Mouse (Mus musculus): Measurements from ENCODE around the gene Nudt17. TPM values are rescaled to one million over a fixed set of nuclear protein-coding genes. Genes with fewer than 3 reads are reported as not detected.
"Not testable (repeated sequence)": the region's sequence is repeated elsewhere in the genome, so short reads cannot be mapped to it uniquely, and the experiment has no call there.

The Nudt17 gene
- polyA plus RNA-seq, 2 experiments from 2014 or later: 1.1 to 1.4 TPM

DNA sequence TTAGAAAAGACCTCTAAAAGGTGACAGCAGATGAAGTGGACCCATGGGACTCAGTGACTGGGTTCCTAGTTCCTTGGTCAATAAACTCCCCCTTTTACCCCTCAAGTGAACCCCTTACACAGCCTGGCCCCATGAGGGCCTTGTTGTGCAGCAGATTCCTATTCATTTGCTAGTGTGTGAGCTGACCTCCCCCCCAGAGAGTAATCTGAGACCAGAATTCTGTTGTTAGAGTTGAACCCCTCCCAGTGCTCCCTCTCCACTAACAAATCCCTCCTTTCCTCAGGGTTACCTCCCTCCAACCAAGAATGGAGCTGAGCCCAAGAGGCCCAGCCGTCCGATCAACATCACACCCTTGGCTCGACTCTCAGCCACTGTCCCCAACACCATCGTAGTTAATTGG lies 7.4 kb downstream of the Nudt17 start:
- no peak for ATAC-seq

DNA sequence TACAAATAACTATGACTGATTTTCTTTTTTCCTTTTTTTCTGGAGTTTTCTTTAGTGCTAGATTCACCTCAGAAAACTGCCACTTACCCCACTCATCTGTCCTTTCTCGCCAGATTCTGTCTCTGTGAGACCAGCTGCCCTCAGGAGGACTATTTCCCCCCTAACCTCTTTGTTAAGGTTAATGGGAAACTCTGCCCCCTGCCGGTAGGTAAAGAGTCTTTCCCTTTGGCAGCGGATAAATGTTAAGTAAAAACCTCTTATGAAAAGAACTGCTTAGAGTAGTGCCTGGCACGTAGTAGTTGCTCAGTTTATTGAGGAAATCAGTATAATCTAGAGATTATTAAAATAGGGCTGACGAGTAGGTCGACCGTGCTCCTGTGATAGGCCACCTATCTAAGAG lies 8.0 kb downstream of the Nudt17 start:
- no peak for ATAC-seq

DNA sequence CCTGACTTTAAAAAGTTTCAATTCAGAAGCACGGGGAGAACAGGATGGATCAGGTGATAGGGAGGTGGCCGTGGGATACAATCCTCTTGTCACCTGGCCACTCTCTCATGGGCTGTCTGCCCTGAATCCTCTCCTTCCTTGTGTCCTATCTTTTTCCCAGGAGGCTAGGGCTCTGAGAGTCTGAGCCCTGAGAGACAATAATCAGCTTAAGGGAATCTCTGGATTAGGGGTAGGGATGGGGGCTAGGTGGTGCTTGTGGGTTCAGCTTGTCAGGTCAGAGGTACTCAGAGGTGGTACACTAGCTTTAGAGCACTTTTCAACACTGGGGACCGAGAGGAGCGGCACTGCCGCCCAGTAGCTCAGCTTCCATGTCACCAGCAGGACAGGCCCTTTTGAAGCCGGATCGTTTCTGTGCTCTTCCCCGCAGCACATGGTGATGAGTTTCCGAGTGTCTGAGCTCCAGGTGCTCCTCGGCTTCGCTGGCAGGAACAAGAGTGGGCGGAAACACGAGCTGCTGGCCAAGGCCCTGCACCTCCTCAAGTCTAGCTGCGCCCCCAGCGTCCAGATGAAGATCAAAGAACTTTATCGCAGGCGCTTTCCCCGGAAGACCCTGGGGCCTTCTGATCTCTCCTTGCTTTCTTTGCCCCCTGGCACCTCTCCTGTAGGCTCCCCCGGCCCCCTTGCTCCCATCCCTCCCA lies 9.2 kb downstream of the Nudt17 start:
- ATAC-seq: no peak

DNA sequence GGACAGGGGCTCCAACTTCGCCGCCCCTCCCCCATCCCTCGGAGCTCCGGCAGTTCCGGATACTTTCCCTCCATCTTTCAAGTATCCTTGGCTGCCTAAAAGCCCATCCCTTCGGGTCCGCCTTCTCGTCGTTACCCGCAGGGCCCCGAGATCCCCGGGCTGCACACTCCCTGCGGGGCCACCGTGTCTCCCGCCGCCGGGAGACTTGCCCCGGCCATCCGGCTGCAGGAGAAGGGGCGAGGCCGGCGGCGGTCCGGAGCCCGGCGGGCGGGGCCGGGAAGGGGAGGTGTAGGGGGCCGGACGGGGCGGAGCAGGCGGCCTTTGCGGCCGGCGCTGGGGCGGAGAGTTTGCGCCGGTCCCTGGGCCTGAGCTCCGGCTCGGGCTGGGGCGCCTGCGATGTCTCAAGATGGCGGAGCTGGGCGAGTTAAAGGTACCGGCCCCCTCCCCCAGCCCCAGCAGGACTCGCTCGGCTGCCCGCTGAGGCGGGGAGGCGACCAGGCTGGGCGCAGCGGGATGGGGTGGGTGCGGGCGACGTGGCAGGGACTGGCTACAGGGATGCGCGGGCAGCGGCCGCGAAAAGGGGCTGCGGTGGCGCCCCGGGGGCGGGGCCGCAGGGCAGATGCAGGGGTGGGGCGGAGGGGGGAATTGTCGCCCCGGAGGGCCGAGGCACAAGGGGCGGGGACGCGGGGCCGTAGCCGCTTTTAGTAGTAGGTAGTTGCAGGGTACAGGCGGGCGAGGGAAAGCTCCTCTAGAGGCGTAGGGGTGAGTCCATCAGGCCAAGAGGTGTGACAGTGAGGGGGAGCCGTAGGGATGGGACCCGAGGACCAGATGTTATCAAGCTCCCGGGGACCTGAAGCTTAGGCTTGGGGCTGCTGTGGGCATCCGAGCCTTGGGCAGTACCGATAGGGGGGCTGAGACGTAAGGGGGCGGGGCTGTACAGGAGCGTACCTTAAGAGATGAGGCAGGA lies 11.3 kb downstream of the Nudt17 start:
- peak; percentile 69 for ATAC-seq

DNA sequence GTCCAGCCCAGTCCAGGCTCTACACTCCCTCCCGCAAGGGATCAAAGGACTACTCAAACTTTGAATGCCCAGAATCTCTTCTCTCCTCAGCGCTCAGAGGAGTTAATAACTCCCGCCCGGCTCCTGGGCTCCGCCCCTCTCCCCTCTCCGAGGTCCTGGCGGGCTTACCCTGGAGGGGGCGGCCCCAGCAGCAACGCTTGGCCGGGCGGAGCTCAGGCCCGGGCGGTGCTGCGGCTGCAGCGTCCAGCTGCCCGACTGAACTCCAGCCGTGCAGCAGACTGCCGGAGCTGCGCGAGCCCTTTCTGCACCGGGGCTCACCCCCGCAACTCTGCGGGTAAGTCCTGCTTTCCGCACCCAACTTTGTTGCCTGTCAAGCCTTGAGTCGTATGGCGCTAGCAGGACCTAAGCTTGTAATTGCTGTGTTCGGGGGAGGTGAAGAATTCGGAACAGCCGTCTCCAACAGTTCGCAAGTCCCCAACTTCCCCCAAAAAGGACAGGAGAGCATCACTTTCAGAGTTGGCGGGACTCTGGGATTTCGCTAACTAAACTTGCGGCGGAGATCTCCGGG lies 12.1 kb downstream of the Nudt17 start, which contains the start of gene Pias3:
Pias3 (plus strand) TSS at position 187 of the 568 bp plus-strand sequence.
- peak; percentile 31 for ATAC-seq

DNA sequence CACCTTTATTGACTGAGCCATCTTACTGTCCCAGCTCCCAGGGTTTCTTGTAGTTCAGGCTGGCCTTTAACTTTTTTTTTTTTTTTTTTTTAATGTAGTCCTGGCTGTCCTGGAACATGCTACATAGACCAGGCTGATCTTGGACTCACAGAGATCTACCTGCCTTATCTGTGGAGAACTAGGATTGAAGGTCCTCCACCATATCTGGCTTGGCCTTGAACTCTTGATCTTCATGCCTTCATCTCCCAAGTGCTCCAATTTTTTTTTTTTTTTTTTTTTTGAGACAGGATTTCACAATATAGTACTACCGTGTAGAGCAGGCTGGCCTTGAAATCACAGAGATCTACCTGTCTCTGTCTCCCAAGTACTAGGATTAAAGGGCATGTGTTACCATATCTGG lies 14.8 kb downstream of the Nudt17 start:
- ATAC-seq: no peak

DNA sequence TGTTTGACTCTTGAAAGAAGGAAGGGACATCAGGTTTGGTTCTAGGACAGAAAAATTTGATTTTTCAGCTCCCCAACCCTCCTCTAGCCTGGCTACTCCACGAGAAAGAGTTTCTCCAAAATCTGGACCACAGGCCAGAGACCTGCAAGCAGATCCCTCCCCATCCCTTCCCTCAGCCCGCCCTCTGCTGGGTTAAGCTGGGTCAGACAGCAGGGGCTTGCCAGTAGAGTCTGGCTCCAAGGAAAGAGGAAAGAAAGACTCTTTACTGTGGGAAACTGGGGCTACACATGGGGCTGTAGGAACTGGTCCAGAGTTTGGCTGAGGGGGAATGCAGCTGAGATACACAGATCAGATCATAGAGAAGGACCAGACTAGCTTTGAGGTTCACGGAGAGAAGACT lies 15.9 kb downstream of the Nudt17 start:
- no peak for ATAC-seq

DNA sequence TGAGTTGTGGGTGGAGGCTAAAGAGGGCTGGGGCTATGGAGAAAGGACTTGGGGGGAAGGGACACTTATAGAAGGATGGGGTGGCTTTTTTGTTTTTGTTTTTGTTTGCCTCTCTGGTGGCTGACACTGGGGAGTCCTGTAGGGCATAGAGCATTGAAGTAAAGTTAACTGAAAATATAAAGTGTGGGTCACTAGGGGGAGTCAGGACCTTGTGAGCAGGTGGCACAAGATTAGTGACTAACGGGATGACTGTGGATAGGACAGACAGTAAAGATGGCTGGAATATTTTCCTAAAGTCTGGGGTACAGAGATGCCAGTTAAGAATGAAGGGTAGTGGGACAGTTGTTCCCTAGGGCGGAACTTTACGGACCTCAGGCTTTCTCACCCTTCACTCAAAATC lies 18.1 kb downstream of the Nudt17 start:
- ATAC-seq: no peak

DNA sequence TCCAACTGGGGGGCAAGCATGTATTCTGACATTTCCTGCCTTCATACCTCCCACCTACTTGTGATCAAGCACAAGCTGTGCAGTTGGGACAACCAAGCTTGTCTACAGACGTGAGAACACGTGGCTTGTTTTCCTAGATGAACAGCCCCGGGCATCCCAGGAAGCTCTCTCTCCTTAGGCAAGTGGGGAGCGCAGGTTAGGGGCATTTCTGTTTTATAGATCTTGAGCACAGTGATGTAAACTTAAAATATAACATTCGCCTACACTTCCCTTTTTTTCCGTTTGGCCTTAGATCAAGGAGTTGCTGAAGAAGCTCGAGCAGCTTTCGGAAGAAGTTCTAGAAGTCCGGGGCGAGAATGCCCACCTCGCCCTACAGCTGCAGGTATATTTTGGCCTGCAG lies 19.5 kb downstream of the Nudt17 start:
- no peak for ATAC-seq

DNA sequence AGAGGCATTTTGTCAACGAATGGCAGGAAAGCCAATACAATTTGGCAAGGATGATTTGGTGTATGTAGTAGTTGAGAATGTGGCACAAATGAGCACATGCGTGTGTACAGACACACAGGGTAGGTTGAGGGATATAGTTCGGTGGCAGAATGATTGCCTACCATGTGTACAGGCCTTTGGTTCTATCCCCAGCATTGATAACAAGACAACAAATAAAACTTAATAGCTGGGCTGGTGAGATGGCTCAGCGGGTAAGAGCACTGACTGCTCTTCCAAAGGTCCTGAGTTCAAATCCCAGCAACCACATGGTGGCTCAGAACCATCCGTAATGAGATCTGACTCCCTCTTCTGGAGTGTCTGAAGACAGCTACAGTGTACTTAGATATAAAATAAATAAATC lies 22.3 kb downstream of the Nudt17 start:
- ATAC-seq: not testable (repeated sequence)

DNA sequence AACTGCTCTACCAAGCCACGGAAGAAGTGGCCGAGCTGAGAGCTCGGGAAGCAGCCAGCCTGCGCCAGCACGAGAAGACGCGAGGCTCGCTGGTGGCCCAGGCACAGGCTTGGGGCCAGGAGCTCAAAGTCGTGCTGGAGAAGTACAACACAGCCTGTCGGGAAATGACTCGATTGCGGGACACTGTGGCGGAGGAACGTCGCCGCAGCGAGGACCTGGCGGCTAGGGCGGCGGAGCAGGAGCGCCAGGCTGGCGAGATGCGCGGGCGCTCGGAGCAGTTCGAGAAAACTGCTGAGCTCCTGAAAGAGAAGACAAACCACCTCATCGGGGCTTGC lies 23.6 kb downstream of the Nudt17 start:
- no peak for ATAC-seq

DNA sequence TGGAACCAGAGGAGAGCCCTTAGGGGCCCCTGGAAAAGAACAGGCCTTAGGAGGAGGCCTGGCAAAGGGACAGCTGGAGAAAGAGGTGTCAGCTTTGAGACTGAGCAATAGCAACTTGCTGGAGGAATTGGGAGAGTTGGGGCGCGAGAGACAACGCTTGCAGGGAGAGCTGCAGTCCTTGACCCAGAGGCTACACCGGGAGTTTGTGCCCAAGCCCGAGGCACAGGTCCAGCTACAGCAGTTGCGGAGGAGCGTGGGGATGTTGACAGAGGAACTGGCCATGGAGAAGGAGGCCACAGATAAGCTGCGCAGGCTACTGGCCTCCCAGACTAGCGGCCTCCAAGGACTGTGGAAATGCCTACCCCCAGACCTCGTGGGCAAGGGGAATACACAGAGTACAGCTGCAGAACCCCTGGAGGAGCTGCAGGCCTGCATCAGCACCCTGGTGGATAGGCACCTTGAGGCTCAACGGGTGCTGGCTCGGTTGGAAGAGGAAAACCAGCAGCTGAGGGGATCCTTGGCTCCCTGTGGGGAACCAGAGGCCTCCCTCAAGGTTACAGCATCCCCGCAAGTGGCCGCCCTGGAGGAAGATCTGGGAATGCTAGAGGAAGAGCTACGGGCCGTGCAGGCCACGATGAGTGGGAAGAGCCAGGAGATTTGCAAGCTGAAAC lies 24.1 kb downstream of the Nudt17 start:
- no peak for ATAC-seq

DNA sequence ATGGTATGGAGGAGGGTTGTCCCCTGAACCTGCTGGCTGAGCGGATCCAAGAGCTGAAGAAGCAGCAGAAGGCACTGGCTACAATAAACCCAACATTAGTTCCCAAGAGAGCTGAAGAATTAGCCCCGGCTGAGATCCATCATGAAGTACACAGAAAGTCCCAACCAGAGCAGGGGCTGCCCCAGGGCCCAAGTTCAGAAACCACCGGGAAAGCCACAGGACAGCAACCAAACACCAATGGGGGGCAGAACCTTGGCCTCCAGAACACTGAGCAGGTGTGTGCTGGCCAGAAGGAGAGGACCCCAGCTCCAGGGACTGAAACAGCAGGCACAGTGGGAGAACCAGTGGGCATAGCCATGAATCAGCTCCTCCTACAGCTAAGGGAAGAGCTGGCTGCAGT lies 24.9 kb downstream of the Nudt17 start:
- ATAC-seq: no peak

DNA sequence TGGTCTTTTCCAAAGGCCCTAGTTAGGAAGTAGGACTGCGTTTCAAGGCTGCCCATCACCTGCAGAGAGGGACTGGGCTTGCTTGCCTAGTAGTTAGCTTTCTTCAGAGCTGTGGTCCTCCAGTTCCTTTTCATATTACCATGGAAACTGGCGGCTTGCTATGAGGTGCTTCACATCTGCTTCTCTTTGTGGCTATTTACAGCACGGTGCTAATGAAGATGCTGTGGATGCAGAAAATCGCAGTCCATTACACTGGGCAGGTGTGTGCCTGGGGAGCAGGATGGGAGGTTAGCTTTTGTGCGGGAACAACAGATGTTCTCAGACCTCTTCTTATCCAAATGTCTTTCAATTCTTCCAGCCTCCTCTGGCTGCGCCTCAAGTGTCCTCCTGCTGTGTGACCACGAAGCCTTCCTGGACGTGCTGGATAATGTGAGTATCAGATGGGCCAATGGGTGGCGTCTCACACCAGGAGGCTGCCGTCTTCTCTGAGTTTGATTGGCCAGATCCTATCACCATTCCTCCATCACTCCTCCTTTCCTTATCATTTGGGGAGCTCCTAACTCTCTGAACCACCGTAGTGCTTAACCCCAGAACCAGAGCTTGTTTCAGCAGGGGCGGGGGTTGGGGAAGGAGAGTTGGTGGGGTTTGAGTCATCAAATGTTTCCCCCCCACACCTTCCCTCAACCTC lies 27.9 kb downstream of the Nudt17 start:
- no peak for ATAC-seq

DNA sequence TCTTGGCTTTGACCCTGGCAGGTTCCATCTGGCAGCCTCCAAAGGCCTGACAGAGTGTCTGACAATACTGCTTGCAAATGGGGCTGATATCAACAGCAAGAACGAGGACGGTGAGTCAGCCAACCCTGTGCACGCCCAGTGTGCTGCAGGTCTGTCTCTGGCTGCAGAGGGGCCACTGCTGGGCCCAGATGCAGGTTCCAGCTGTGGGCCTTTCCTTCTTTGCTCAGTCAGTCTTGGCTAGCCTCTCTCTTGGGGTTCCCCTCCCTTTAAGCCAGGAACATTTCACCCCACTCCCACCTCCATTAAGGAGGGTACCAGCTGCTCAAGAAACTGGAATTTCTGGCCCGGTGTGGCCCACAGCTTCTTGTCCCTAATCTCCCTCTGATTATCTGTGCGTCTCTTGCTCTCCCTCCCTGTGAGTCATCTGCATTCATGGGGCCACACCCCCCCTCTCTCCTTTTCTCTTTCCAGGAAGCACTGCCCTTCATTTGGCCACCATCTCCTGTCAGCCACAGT lies 29.1 kb downstream of the Nudt17 start:
- no peak for ATAC-seq

DNA sequence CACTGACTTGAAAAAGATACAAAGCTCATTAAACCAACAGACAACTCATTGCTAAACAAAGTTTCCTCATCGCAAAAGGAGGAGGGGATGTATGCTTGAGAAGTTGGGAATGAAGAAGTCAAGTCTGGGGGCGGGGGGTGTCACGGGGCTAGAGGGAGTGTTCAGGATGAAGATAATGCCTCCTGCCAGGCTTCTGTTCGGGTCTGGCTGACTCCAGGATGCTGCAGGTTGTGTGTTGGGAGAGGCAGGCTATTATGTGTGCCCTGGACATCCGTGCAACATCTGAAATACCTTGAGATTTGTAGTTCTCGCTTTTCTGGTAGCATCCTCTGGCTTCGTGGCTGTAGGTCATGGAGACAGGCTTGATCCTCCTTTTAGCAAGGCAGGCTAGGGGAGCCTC lies 29.9 kb downstream of the Nudt17 start:
- ATAC-seq: no peak

DNA sequence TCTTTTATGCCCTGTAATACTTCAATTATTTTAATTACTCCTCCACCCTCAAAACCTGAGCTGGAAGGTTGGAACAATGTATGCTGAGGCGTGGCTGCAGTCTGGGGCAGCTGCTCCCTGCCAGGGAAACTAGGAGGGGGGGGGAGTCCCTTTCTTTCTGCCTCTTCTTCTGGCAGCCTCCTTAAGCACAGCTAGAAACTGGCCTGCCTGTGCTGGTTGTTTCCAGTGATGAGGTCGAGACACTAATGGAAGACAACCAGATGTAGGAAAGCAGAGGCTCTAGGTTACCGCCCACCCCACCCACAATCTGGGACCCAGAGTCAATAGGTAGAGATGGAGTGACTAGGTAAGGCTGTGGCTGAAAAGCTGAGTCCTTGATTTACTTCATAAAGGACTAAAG lies 32.7 kb downstream of the Nudt17 start:
- peak; percentile 43 for ATAC-seq

DNA sequence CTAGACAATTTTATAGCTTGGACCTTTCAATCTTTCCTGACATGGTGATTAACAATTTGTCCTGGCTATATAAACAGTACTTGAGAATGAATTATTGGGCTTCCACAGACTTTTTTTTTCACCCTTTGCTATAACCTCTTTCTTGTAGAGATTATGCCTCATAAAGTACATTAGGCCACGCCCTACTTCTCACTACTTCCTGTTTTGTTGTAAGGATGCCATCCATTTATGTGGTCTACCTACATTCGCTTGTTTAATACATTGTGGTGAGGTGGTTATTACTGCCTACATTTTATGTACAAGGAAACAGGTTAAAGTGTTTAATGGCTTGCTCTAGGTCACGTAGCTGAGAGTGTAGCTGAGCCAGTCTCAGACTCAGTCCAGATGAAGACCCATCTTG lies 33.2 kb downstream of the Nudt17 start:
- peak; percentile 79 for ATAC-seq

DNA sequence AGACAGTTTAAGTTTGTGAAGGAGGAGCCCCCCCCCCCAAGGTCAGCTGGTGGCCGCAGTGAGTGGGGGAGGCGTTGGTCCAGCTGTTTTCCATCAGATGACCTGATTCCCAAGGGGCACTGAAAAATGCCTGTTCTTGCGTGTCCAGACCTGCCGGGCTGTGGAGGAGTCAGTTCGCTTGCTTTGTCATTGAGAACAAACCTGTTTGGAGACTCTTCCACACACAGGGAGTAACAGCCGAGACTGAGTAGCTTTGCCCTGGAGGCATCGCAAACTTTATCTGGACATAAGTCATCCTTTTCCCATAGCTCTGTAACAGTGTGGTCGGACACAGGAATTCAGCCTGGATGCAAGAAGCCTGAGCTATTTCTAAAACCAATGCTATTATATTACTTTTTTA lies 33.9 kb downstream of the Nudt17 start:
- ATAC-seq: no peak

DNA sequence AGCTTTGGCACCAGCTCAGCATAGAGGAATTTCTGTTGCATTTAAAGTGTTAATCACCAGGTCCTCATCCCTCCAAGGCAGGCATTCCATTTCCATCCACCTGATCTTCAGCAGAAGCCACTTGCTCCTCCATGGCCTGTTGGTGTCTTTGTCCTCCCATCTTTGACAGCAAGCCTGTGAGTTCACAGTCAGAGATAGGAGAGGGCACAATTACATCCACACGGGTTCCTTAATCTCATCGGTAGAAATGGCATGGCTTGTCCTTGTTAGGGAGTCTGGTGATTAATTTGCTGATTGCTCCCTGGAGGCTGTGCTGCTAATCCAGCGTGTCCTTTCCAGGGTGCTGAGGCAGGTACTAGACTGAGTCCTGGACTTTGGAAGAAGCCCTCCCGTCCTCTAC lies 34.8 kb downstream of the Nudt17 start:
- no peak for ATAC-seq

DNA sequence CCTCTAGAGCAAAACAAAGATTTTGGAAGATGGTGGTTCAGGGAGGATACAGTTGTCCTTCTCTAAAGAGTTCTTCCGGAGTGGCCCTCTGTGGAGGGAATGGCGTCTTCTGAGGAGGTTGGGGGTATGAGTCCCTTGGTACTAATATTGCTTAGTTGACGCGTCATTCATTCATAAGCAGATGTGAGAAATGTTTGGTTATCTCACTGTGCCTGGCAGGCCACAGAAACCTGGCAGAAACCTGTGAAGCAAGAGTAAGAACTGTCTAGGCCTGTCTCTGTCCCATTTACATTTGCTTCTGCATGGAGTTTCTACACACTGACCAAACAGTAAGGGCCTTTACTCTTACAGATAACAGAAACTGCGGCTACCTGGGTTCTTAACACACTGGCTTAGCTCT lies 36.8 kb downstream of the Nudt17 start:
- no peak for ATAC-seq

DNA sequence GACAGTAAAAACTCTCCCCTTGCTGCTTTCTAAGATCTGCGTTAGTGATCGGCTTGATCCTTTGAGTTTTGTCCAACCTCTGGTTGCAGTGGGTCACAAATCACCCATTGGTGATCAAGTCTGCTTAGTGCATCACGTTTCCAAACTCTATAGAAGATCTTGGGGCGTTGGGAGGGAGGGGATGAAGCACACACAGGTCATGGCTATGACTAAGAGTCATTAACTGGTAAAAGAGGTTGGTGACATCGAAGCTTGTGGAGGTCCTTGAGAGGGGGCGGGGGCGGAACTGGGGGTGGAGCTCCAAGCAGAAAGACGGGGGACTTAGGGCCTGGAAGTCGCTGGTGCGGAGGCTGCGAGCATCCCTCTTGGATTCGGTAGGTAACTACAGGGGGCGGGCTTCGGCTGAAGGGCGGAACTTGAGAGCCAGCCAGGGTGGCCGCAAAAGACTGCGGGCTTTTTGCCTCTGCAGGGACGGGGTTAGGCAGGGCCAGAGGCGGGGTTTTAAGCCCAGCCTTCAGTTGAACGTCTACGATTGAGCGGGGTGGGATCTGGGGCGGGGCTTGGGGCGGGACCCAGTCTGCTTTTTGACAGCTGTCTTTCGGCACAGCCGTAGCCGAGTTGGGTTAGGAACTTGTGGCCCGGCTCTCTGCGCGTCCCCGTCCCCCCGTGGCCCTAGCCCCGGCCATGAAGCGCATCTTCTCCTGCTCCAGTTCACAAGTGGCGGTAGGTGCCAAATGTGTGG lies 38.5 kb downstream of the Nudt17 start, which contains the start of gene Ankrd35:
Ankrd35 (plus strand) TSS at position 405 of the 742 bp plus-strand sequence.
- peak; percentile 96 for ATAC-seq
